Mouse (Mus musculus) testis, adult 2 months (tissue): Measurements from ENCODE around the gene 1810046K07Rik.

ENCODE experiments used
- CTCF ChIP-seq: fragments of 200-500 bp; IDR thresholded peaks from 2 replicates; pipeline ENCODE4 v1.5.1; 2012; ENCODE audit warnings: low read depth, mild to moderate bottlenecking, inconsistent platforms, low read length, moderate library complexity; ENCODE audit not compliant: control insufficient read depth, insufficient read depth, insufficient replicate concordance
- POLR2A ChIP-seq: fragments of 200-500 bp; IDR thresholded peaks from 2 replicates; pipeline ENCODE4 v1.6.1; 2012; ENCODE audit warnings: low read depth, mild to moderate bottlenecking, inconsistent platforms, low read length, moderate library complexity; ENCODE audit not compliant: control insufficient read depth

DNA sequence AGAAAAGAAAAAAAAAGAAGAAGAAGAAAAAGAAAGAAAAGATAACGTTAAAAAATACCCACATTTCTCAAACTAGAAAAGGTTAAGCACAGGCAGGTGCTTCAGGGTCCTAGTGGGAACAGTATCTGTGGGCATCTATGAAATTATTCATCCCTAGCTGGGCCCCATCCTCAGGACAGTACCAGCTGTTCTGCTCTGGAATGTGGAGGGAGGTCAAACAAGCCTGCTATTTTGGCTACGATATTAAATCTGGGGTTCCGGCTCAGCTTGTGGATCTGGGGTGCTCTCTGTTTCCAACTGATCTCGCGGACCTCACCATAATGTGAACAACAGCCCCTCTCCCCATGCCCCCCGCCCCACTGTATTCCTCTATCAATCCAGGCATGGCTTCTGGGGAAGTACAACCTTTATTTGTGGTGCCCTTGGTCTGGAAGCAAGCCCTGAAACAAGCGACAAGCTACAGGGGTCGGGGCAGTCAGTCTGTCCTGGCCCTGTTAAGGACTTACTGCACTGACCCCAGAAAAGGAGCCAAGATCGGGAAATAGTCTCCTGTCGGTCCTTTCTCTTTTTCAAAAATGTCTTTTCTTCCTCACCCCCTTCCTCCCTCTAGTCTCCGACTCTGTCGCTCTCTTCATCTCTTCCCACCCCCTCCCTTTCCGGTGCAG, 50.8 kb downstream of the 1810046K07Rik start:
- no peak for TF ChIP-seq CTCF
- no peak for TF ChIP-seq POLR2A
